Mouse (Mus musculus): ENCODE results near the gene Barx2. TPM values are rescaled to one million over a fixed set of nuclear protein-coding genes. Genes with fewer than 3 reads are reported as not detected.

The Barx2 gene
- polyA plus RNA-seq, 1 experiment from 2014 or later, result 1.0 TPM

- no peaks in the 10 kb centered on the region for H3K36me3 ChIP-seq (ENCODE audit: control insufficient read depth, insufficient read depth, low read length)
- H3K4me2 ChIP-seq (ENCODE audit: low read depth, severe bottlenecking), result no peak overlapping the region
- no peak overlapping the region for H3K4me3 ChIP-seq (ENCODE audit: low read depth, low read length)
- H3K27me3 ChIP-seq (ENCODE audit: control insufficient read depth, insufficient read depth, low read length), result no peaks in the 10 kb centered on the region
- no peak overlapping the region for H3K27ac ChIP-seq (replicated peaks; ENCODE audit: low read depth, low read length)
- H3K9ac ChIP-seq (ENCODE audit: low read length), result no peak overlapping the region
- 31% methylated on average over 8 of the region's 8 CpGs for WGBS
- no peaks in the 10 kb centered on the region; the same call in 1 of the 2 replicates for H3K4me1 ChIP-seq (ENCODE audit: control insufficient read depth, insufficient read depth, low read length)
- no peaks in the 10 kb centered on the region for H3K9me3 ChIP-seq (ENCODE audit: control insufficient read depth, low read length)
- DNase-seq (ENCODE audit: low spot score) (peak; percentile 34), ATAC-seq (ENCODE audit: insufficient number of reproducible peaks, low FRiP score, low TSS enrichment, low read depth) (no peak)
Observed at GRCm38 (mm10) chr9:31856437-31856836, 56.8 kb downstream of the Barx2 start.

GRCm38 (mm10) chr9:31855668-31856067 lies 57.6 kb downstream of the Barx2 start:
- Histone ChIP-seq H3K4me2 (ENCODE audit: low read depth, severe bottlenecking) (no peak overlapping the region), H3K27ac (replicated peaks; ENCODE audit: low read depth, low read length) (no peak overlapping the region), H3K9me3 (ENCODE audit: control insufficient read depth, low read length) (no peaks in the 10 kb centered on the region), H3K27me3 (ENCODE audit: control insufficient read depth, insufficient read depth, low read length) (no peaks in the 10 kb centered on the region), H3K4me1 (ENCODE audit: control insufficient read depth, insufficient read depth, low read length) (no peaks in the 10 kb centered on the region; the same call in 1 of the 2 replicates), H3K9ac (ENCODE audit: low read length) (no peak overlapping the region), H3K4me3 (ENCODE audit: low read depth, low read length) (no peak overlapping the region), H3K36me3 (ENCODE audit: control insufficient read depth, insufficient read depth, low read length) (no peaks in the 10 kb centered on the region)
- no peak for DNase-seq (ENCODE audit: low spot score)
- ATAC-seq (ENCODE audit: insufficient number of reproducible peaks, low FRiP score, low TSS enrichment, low read depth), result no peak
- 74% methylated on average over 6 of the region's 6 CpGs for WGBS

- no peaks in the 10 kb centered on the region for H3K9me3 ChIP-seq (ENCODE audit: control insufficient read depth, low read length)
- no peaks in the 10 kb centered on the region for H3K4me1 ChIP-seq (ENCODE audit: control insufficient read depth, insufficient read depth, low read length)
- 69% methylated on average over 8 of the region's 8 CpGs for WGBS
- no peak for ATAC-seq (ENCODE audit: insufficient number of reproducible peaks, low FRiP score, low TSS enrichment, low read depth)
- no peaks in the 10 kb centered on the region for H3K36me3 ChIP-seq (ENCODE audit: control insufficient read depth, insufficient read depth, low read length)
- no peak overlapping the region for H3K4me2 ChIP-seq (ENCODE audit: low read depth, severe bottlenecking)
- H3K9ac ChIP-seq (ENCODE audit: low read length), result no peak overlapping the region
- H3K27ac ChIP-seq (replicated peaks; ENCODE audit: low read depth, low read length), result no peak overlapping the region
- DNase-seq (ENCODE audit: low spot score), result no peak
- no peak overlapping the region for H3K4me3 ChIP-seq (ENCODE audit: low read depth, low read length)
- no peaks in the 10 kb centered on the region for H3K27me3 ChIP-seq (ENCODE audit: control insufficient read depth, insufficient read depth, low read length)
Observed at GRCm38 (mm10) chr9:31851710-31852109, 61.6 kb downstream of the Barx2 start.

GRCm38 (mm10) chr9:31850706-31851105 lies 62.6 kb downstream of the Barx2 start:
- H3K9me3 ChIP-seq (ENCODE audit: control insufficient read depth, low read length), result no peaks in the 10 kb centered on the region
- no peak overlapping the region for H3K4me3 ChIP-seq (ENCODE audit: low read depth, low read length)
- H3K36me3 ChIP-seq (ENCODE audit: control insufficient read depth, insufficient read depth, low read length), result no peaks in the 10 kb centered on the region
- ATAC-seq (ENCODE audit: insufficient number of reproducible peaks, low FRiP score, low TSS enrichment, low read depth), result no peak
- 83% methylated on average over 4 of the region's 4 CpGs for WGBS
- no peak for DNase-seq (ENCODE audit: low spot score)
- no peak overlapping the region for H3K4me2 ChIP-seq (ENCODE audit: low read depth, severe bottlenecking)
- no peaks in the 10 kb centered on the region for H3K27me3 ChIP-seq (ENCODE audit: control insufficient read depth, insufficient read depth, low read length)
- no peak overlapping the region for H3K9ac ChIP-seq (ENCODE audit: low read length)
- no peaks in the 10 kb centered on the region for H3K4me1 ChIP-seq (ENCODE audit: control insufficient read depth, insufficient read depth, low read length)
- H3K27ac ChIP-seq (replicated peaks; ENCODE audit: low read depth, low read length), result no peak overlapping the region

- no peak for ATAC-seq (ENCODE audit: insufficient number of reproducible peaks, low FRiP score, low TSS enrichment, low read depth)
- no peaks in the 10 kb centered on the region for H3K4me1 ChIP-seq (ENCODE audit: control insufficient read depth, insufficient read depth, low read length)
- DNase-seq (ENCODE audit: low spot score), result no peak
- no peaks in the 10 kb centered on the region for H3K36me3 ChIP-seq (ENCODE audit: control insufficient read depth, insufficient read depth, low read length)
- H3K27me3 ChIP-seq (ENCODE audit: control insufficient read depth, insufficient read depth, low read length), result no peaks in the 10 kb centered on the region
- no peak overlapping the region for H3K9ac ChIP-seq (ENCODE audit: low read length)
- no peak overlapping the region for H3K4me3 ChIP-seq (ENCODE audit: low read depth, low read length)
- 66% methylated on average over 7 of the region's 7 CpGs for WGBS
- no peak overlapping the region for H3K4me2 ChIP-seq (ENCODE audit: low read depth, severe bottlenecking)
- H3K27ac ChIP-seq (replicated peaks; ENCODE audit: low read depth, low read length), result no peak overlapping the region
- H3K9me3 ChIP-seq (ENCODE audit: control insufficient read depth, low read length), result no peaks in the 10 kb centered on the region
Observed at GRCm38 (mm10) chr9:31849387-31849786, 63.9 kb downstream of the Barx2 start.

GRCm38 (mm10) chr9:31844614-31845013 lies 68.6 kb downstream of the Barx2 start:
- Histone ChIP-seq H3K9me3 (ENCODE audit: control insufficient read depth, low read length) (no peaks in the 10 kb centered on the region), H3K9ac (ENCODE audit: low read length) (no peak overlapping the region), H3K4me2 (ENCODE audit: low read depth, severe bottlenecking) (no peak overlapping the region), H3K27ac (replicated peaks; ENCODE audit: low read depth, low read length) (no peak overlapping the region), H3K4me3 (ENCODE audit: low read depth, low read length) (no peak overlapping the region), H3K27me3 (ENCODE audit: control insufficient read depth, insufficient read depth, low read length) (no peaks in the 10 kb centered on the region), H3K4me1 (ENCODE audit: control insufficient read depth, insufficient read depth, low read length) (no peaks in the 10 kb centered on the region; the same call in 1 of the 2 replicates), H3K36me3 (ENCODE audit: control insufficient read depth, insufficient read depth, low read length) (no peaks in the 10 kb centered on the region)
- WGBS, result 72% methylated on average over 5 of the region's 5 CpGs
- no peak for DNase-seq (ENCODE audit: low spot score)
- ATAC-seq (ENCODE audit: insufficient number of reproducible peaks, low FRiP score, low TSS enrichment, low read depth), result no peak

- no peak for ATAC-seq (ENCODE audit: insufficient number of reproducible peaks, low FRiP score, low TSS enrichment, low read depth)
- WGBS, result 63% methylated on average over 10 of the region's 10 CpGs
- H3K36me3 ChIP-seq (ENCODE audit: control insufficient read depth, insufficient read depth, low read length), result no peaks in the 10 kb centered on the region
- no peak overlapping the region for H3K4me3 ChIP-seq (ENCODE audit: low read depth, low read length)
- no peaks in the 10 kb centered on the region; the same call in 1 of the 2 replicates for H3K4me1 ChIP-seq (ENCODE audit: control insufficient read depth, insufficient read depth, low read length)
- H3K4me2 ChIP-seq (ENCODE audit: low read depth, severe bottlenecking), result no peak overlapping the region
- peak; percentile 18 for DNase-seq (ENCODE audit: low spot score)
- no peaks in the 10 kb centered on the region for H3K27me3 ChIP-seq (ENCODE audit: control insufficient read depth, insufficient read depth, low read length)
- no peaks in the 10 kb centered on the region; the same call in 1 of the 2 replicates for H3K9me3 ChIP-seq (ENCODE audit: control insufficient read depth, low read length)
- H3K9ac ChIP-seq (ENCODE audit: low read length), result no peak overlapping the region; the same call in 1 of the 2 replicates
- H3K27ac ChIP-seq (replicated peaks; ENCODE audit: low read depth, low read length), result no peak overlapping the region
Observed at GRCm38 (mm10) chr9:31841108-31841815, 72.0 kb downstream of the Barx2 start.

- Histone ChIP-seq H3K4me3 (ENCODE audit: low read depth, low read length) (no peak overlapping the region), H3K36me3 (ENCODE audit: control insufficient read depth, insufficient read depth, low read length) (no peaks in the 10 kb centered on the region), H3K4me2 (ENCODE audit: low read depth, severe bottlenecking) (no peak overlapping the region), H3K9me3 (ENCODE audit: control insufficient read depth, low read length) (no peaks in the 10 kb centered on the region; the same call in 1 of the 2 replicates), H3K4me1 (ENCODE audit: control insufficient read depth, insufficient read depth, low read length) (no peaks in the 10 kb centered on the region; the same call in 1 of the 2 replicates), H3K27ac (replicated peaks; ENCODE audit: low read depth, low read length) (no peak overlapping the region), H3K9ac (ENCODE audit: low read length) (no peak overlapping the region), H3K27me3 (ENCODE audit: control insufficient read depth, insufficient read depth, low read length) (no peaks in the 10 kb centered on the region)
- ATAC-seq (ENCODE audit: insufficient number of reproducible peaks, low FRiP score, low TSS enrichment, low read depth) (no peak), DNase-seq (ENCODE audit: low spot score) (no peak)
- WGBS, result 91% methylated on average over 4 of the region's 4 CpGs
Observed at GRCm38 (mm10) chr9:31840571-31840970, 72.7 kb downstream of the Barx2 start.

Data from limb, embryonic 11.5 days (tissue).